Mouse (Mus musculus) v-Abl transformed pro-B cells (cell line): Measurements from ENCODE around the gene 1110065P20Rik.

ENCODE experiments used
- in situ Hi-C, 2 experiments: fragments of 400-800 bp; cut with MboI; formaldehyde crosslinking; loops; one replicate each; pipeline ENCODE4 v1.15.1; 2025; ENCODE audit not compliant: unreplicated experiment in 2 of 2

1110065P20Rik gene

GRCm38 (mm10) chr4:124801552-124802308 is 49.3 kb downstream of the 1110065P20Rik start, which contains the start of gene Mtf1:
Gene Mtf1 (plus strand): TSS chr4:124802104.
- in situ Hi-C loops = loop anchor here in 1 of 2 experiments (5.0 to 10.0 kb wide), 2 partner anchors 46 to 87 kb away; partner anchors contain the start of gene Sf3a3
